Mouse (Mus musculus) stomach, embryonic 14.5 days (tissue): Measurements from ENCODE around the gene Gng8. TPM values are rescaled to one million over a fixed set of nuclear protein-coding genes. Genes with fewer than 3 reads are reported as not detected.

Experiments
- ATAC-seq: fragments of 200-750 bp; cut with Nextera tagmentation; 2 replicates; pipeline ENCODE4 v1.8.0; 2017; ENCODE audit warnings: low read depth, moderate TSS enrichment; ENCODE audit not compliant: insufficient number of reproducible peaks, insufficient read depth, low FRiP score
- H3K27ac ChIP-seq: fragments of 300-500 bp; sonication (generic); 2 replicates; pipeline ENCODE4 v1.5.1; 2014; ENCODE audit warnings: mild to moderate bottlenecking, low read length, moderate library complexity, mixed read lengths
- H3K27me3 ChIP-seq: fragments of 300-500 bp; sonication (generic); 2 replicates; pipeline ENCODE4 v1.6.1; 2014; ENCODE audit warnings: low read length, control low read depth, mixed read lengths; ENCODE audit not compliant: control insufficient read depth, insufficient read depth
- H3K36me3 ChIP-seq: fragments of 300-500 bp; sonication (generic); 2 replicates; pipeline ENCODE4 v1.6.1; 2014; ENCODE audit warnings: mild to moderate bottlenecking, control low read depth, low read length, moderate library complexity, mixed read lengths; ENCODE audit not compliant: control insufficient read depth, insufficient read depth
- H3K4me1 ChIP-seq: fragments of 300-500 bp; sonication (generic); 2 replicates; pipeline ENCODE4 v1.6.1; 2014; ENCODE audit warnings: low read length, control low read depth, mixed read lengths; ENCODE audit not compliant: control insufficient read depth, insufficient read depth
- H3K4me2 ChIP-seq: fragments of 300-500 bp; sonication (generic); replicated peaks from 2 replicates; pipeline ENCODE4 v1.6.1; 2014; ENCODE audit warnings: low read depth, low read length, control low read depth
- H3K4me3 ChIP-seq: fragments of 300-500 bp; sonication (generic); 2 replicates; pipeline ENCODE4 v1.5.1; 2014; ENCODE audit warnings: low read depth, low read length, control low read depth
- H3K9ac ChIP-seq: fragments of 300-500 bp; sonication (generic); replicated peaks from 2 replicates; pipeline ENCODE4 v1.6.1; 2014; ENCODE audit warnings: low read depth, mild to moderate bottlenecking, control low read depth, low read length, moderate library complexity, mixed read lengths
- H3K9me3 ChIP-seq: fragments of 300-500 bp; sonication (generic); 2 replicates; pipeline ENCODE4 v1.6.1; 2016; ENCODE audit warnings: low read depth, low read length, control low read depth; ENCODE audit not compliant: control insufficient read depth
- WGBS: fragments of 180-500 bp; shearing (Covaris S2); extraction: QIAGEN DNeasy Blood & Tissue Kit; methylation state at CpG from one replicate; pipeline ENCODE4 v1.1.7; 2014; 5-methylcytosine and 5-hydroxymethylcytosine counted together
- polyA plus RNA-seq: library from polyadenylated mRNA; unstranded; fragments of >200 nt; fragmentation: Nextera tagmentation; extraction: Ambion mirVana; gene quantifications from 2 replicates; pipeline ENCODE4 v1.2.1, GENCODE M21; 2014

Gng8 gene
- polyA plus RNA-seq, 1 experiment from 2014 or later = 12.8 TPM

DNA sequence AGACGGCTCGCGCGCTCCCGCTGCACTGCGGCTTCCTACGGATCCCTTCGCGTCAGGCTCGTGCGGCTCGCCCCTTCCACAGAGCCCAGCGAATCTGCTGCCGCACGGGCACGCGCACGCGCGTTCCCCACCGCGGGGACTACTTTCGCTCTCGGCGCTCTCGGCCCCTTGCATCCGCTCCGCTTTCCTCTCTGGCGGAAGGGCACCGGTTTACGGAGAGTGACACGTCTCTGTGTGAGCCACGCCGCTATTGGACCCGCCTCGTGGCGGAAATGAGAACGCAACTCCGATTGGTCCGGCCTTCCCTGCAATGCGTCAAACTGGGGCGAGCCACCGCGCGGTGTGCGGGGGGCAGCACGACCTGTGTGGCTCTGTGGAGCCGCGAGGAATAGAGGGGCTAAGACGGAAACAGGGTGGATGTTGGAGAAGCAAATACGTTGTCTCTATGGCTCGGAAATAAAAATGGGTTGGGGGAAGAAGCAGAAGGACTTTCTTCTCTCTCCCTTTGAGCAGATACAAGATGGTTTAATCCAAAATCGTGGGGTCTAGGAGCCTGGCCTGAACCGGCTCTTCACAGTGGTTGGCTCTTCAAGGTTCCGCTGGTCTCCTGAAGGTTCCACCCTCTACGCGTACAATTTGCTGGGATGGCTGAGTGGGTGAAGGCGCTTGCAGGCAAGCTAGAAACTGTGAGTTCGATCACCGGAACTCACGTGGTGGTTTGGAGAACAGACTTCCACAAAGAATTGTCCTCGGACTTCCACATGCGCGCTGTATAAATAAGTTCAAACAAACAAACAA is 32.6 kb downstream of the Gng8 start, which contains the start of gene Calm3:
TSS of gene Calm3 (minus strand) at position 78 of the 798 bp plus-strand sequence.
- Histone ChIP-seq H3K27ac (peak within 1 kb of the TSS; percentile 94), H3K27me3 (no peaks in the 10 kb centered on the region), H3K36me3 (peaks cover 11% of the 10 kb centered on the region; the same call in 1 of the 2 replicates), H3K9ac (peak within 1 kb of the TSS; percentile 96), H3K9me3 (no peaks in the 10 kb centered on the region), H3K4me1 (peaks cover 31% of the 10 kb centered on the region), H3K4me3 (peak within 1 kb of the TSS; percentile 94), H3K4me2 (peak within 1 kb of the TSS; percentile 65)
- peak; percentile 91 for ATAC-seq
- WGBS = 2% methylated on average over 63 of the region's 64 CpGs

DNA sequence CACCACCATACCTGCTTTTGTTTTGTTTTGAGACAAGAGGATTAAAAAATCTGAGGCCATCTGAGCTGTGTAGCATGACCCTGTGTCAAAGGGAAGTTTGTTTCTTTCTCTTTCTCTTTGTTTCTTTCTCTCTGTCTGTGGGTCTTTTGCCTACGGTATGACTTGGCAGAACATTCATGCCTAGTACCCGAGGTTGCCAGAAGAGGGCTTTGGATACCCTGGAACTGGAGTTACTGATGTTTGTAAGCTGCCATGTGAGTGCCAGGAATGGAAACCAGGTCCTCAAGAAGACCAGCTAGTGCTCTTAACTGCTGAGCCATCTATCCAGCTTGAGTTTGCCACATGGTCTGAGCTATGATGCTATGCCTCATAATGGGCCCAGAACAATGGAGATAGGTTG is 36.8 kb downstream of the Gng8 start:
- 0 out of 2 replicates have a peak, but pooled peaks cover 4% of the 10 kb centered on the region for H3K4me1 ChIP-seq
- no peak overlapping the region for H3K4me2 ChIP-seq
- no peak overlapping the region for H3K9ac ChIP-seq
- no peak for ATAC-seq
- H3K36me3 ChIP-seq = no peaks in the 10 kb centered on the region
- no peak overlapping the region for H3K4me3 ChIP-seq
- WGBS = 40% methylated on average over 2 of the region's 2 CpGs
- no peaks in the 10 kb centered on the region for H3K27me3 ChIP-seq
- H3K27ac ChIP-seq = no peak overlapping the region
- no peaks in the 10 kb centered on the region for H3K9me3 ChIP-seq

DNA sequence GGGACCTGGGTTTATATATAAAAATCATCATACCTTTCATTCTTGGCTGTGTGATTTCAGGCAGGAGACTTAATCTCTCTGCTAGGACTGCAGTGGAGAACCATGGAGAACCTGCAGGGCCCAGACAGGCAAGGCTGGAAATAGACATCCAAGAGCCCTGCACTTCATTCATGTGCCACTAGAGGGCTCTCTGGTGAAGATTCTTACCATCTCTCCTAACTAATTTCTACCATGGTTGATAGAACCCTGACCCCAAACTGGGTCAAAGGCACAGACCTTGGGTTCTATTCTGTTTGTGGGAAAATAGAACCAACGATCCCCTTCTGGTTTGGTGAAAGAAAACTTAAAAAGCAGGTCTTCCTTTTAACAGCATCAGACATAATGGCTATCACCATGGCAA is 39.3 kb downstream of the Gng8 start:
- Histone ChIP-seq H3K4me3 (no peak overlapping the region), H3K27me3 (no peaks in the 10 kb centered on the region), H3K36me3 (no peaks in the 10 kb centered on the region), H3K9me3 (no peaks in the 10 kb centered on the region), H3K9ac (no peak overlapping the region), H3K27ac (no peak overlapping the region), H3K4me2 (no peak overlapping the region), H3K4me1 (0 out of 2 replicates have a peak, but pooled peaks cover 4% of the 10 kb centered on the region)
- WGBS = 2% methylated on average over 1 of the region's 1 CpGs
- no peak for ATAC-seq

DNA sequence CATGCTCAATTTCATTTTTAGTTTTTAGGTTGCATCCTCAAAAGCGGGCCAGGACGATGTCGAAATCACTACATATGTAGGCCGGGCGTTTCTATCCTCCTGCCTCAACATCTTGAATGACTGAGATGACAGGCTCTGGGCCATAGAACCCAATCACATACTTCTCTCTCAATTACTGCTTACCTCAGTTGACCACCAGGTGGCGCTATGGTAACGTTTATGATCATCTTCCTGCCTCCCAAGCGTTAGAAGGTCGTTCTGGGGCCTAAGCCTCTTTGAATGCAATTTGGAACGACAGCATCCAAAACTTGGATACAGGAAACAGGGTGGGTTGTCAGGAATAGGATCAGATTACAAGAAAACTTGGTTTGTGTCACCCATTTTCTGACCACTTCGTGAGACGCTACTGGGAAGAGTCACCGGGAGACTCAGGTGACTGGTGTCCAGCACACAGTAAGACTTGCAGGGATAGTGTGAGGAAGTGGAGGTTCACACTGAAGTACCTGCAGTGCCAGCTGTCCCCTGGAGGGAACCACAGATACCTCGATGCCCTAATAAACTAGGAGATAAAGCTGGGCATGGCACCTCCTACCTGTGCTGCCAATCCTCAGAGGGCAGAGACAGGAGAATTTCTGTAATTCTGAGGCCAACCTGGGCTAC is 40.5 kb downstream of the Gng8 start:
- Histone ChIP-seq H3K27ac (no peak overlapping the region), H3K9ac (no peak overlapping the region), H3K4me1 (0 out of 2 replicates have a peak, but pooled peaks cover 4% of the 10 kb centered on the region), H3K36me3 (no peaks in the 10 kb centered on the region), H3K9me3 (no peaks in the 10 kb centered on the region), H3K4me3 (no peak overlapping the region), H3K4me2 (no peak overlapping the region), H3K27me3 (no peaks in the 10 kb centered on the region)
- WGBS = 18% methylated on average over 14 of the region's 14 CpGs
- ATAC-seq = no peak; the same call in 1 of the 2 replicates

DNA sequence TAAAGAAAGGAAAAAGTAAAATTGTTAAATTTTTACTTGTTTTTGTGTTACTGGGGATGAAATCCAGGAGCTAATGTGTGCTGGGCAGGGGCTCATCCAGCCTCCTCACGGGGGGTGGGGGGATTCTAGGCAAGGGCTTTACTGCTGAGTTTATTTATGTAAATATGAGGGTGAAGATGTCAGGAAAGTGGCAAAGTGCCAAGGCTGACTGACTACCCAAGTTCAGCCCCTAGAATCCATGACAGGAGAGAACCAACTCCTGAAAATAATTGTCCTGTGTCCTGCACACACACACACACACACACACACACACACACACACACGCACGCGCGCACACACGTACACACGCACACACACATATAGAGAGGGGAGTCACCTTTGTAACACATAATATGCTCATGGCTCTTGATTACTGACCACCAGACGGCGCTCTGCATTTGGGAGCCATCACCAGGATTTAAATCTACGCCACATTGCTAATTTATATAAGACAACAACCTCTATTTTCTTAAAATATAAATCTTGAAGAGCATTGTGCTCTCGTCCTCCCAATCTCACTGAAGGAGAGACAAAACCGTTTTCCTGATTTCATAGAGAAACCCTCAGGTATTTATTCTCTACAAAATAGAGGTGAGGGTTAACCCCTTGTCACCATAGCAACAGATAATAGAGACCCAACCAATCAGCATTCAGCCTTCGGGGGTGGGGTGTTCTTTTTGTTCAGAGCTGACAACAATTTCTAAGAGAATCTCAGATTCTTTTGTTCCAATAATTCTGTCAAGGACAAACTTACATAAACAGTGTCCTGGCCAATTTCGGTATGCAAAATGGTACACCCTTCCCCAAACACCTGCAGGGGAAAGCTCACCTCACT is 41.4 kb downstream of the Gng8 start:
- Histone ChIP-seq H3K4me1 (0 out of 2 replicates have a peak, but pooled peaks cover 4% of the 10 kb centered on the region), H3K27ac (no peak overlapping the region), H3K4me2 (no peak overlapping the region), H3K9me3 (no peaks in the 10 kb centered on the region), H3K9ac (no peak overlapping the region), H3K36me3 (no peaks in the 10 kb centered on the region), H3K27me3 (no peaks in the 10 kb centered on the region), H3K4me3 (no peak overlapping the region)
- ATAC-seq = no peak
- 39% methylated on average over 14 of the region's 14 CpGs for WGBS

DNA sequence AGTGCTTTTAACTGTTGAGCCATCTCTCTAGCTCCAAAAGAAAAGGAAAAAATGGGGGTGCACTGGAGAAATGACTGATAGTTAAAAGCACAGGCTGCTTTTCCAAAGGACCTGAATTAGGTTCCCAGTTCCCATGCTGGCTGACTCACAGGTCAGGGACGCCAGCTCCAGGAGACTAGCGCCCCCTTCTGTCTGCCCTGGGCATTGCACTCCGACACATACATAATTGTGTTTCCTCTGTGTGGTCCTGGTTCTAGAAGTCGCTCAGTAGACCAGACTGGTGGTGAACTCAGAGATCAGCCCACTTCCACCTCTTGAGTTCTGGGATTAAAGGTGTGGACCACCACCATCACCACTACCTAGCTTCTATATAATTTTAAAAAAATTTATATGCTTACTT is 45.7 kb downstream of the Gng8 start:
- H3K9me3 ChIP-seq = no peaks in the 10 kb centered on the region
- H3K27me3 ChIP-seq = no peaks in the 10 kb centered on the region
- ATAC-seq = no peak
- no peak overlapping the region for H3K4me2 ChIP-seq
- no peak overlapping the region for H3K4me3 ChIP-seq
- 40% methylated on average over 4 of the region's 4 CpGs for WGBS
- no peak overlapping the region for H3K9ac ChIP-seq
- peaks cover 14% of the 10 kb centered on the region for H3K4me1 ChIP-seq
- no peaks in the 10 kb centered on the region for H3K36me3 ChIP-seq
- no peak overlapping the region for H3K27ac ChIP-seq

DNA sequence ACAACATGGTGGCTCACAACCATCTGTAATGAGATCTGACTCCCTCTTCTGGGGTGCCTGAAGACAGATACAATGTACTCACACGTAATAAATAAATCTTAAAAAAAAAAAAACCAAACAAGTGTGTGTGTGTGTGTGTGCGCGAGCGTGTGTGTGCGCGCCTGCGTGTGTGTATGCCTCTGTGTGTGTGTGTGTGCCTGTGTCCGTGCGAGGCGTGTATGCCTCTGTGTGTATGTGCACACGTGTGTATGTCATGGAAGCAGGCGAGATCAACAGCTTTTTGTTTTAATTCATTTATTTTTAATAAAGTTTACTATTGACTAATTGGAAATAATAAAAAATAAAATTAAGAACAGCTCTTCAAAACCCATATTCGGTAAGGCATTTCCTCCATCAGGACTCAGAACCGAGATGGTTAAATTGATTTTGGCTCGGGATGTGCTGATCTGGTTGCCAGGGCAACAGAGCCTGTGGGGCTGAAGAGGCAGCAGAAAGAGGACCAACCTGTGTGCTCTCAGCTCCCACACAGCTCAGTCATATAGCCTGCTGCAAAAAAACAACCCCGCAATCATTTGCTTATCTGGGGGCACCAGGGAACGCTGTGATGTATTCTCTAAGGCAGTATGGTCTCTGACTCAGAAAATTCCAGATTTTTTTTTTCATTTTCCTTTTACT is 46.7 kb downstream of the Gng8 start:
- Histone ChIP-seq H3K9me3 (no peaks in the 10 kb centered on the region), H3K9ac (no peak overlapping the region), H3K4me1 (peaks cover 10% of the 10 kb centered on the region), H3K4me3 (no peak overlapping the region), H3K27me3 (no peaks in the 10 kb centered on the region), H3K36me3 (no peaks in the 10 kb centered on the region), H3K4me2 (no peak overlapping the region), H3K27ac (no peak overlapping the region)
- ATAC-seq = no peak
- 71% methylated on average over 17 of the region's 17 CpGs for WGBS

DNA sequence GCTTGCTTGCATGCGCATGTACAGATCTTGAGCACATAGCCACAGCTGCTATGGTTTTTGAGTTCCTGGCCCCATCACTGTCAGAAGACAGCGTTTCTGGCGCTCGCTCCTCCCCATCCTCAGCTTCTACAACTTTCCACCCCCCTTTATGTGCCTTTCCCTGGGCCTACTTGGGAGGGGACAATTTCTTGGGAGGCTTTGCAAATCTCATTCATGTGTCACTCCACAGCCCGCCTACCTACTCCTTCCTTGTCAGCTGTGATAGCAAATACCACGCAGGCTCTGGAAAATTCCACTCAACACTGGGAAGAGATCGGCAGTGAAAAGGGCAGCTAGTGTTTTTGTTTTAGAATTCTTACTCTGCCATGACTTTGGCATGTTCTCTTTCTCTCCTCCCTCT is 48.7 kb downstream of the Gng8 start:
- Histone ChIP-seq H3K36me3 (no peaks in the 10 kb centered on the region), H3K27me3 (0 out of 2 replicates have a peak, but pooled peaks cover 4% of the 10 kb centered on the region), H3K4me2 (no peak overlapping the region), H3K4me1 (peaks cover 20% of the 10 kb centered on the region), H3K9me3 (no peaks in the 10 kb centered on the region), H3K9ac (no peak overlapping the region), H3K4me3 (no peak overlapping the region), H3K27ac (peak overlapping the region; percentile 46)
- 20% methylated on average over 7 of the region's 7 CpGs for WGBS
- ATAC-seq = no peak
